Mouse (Mus musculus): ENCODE results near the gene Slc39a7. TPM values are rescaled to one million over a fixed set of nuclear protein-coding genes. Genes with fewer than 3 reads are reported as not detected.
A peak's percentile ranks its signal among the peaks of the same experiment; 100 is the strongest.

Gene Slc39a7
- polyA plus RNA-seq, 1 experiment = 57.2 TPM

DNA sequence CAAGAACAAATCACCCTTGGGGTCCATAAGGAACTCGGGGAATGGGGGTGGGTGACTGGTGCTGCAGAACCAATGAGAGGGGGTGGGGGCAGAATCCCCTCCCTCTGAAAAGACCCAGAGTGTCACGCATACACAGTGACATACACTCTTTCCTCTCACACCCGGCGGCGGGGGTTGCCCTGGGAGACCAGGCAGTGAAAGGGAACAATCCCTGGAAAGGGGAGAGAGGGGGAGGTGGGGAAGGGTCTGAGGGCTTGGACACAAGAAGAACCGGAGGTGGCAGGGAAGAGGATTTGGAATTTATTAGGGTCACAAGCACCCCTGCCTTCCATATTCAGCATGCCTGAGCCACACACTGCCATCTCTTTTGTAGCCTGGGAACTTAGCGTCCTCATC is 5.7 kb downstream of the Slc39a7 start:
- H3K9me3 ChIP-seq (replicated peaks; ENCODE audit: control insufficient read depth, insufficient read depth, low read length, poor library complexity, severe bottlenecking) = peaks cover 2% of the 10 kb centered on the region; the same call in 1 of the 2 replicates
- peaks cover 20% of the 10 kb centered on the region for H3K36me3 ChIP-seq (ENCODE audit: control insufficient read depth, insufficient read depth, low read length, poor library complexity, severe bottlenecking)
- H3K27ac ChIP-seq (ENCODE audit: insufficient read depth, low read length) = no peak overlapping the region
- H3K9ac ChIP-seq (ENCODE audit: low read depth, poor library complexity, severe bottlenecking) = peak overlapping the region; percentile 92
- peaks cover 8% of the 10 kb centered on the region for H3K4me1 ChIP-seq (ENCODE audit: control insufficient read depth, insufficient read depth, low read length)
- TF ChIP-seq POLR2A (IDR thresholded peaks at IDR 0.05; ENCODE audit: insufficient read depth, low read length) = no peak
- TF ChIP-seq EP300 (IDR thresholded peaks at IDR 0.05; ENCODE audit: insufficient read depth, low read depth, low read length) = no peak
- no peaks in the 10 kb centered on the region for H3K27me3 ChIP-seq (ENCODE audit: control insufficient read depth, insufficient read depth, low read length, poor library complexity, severe bottlenecking)
- H3K4me3 ChIP-seq (ENCODE audit: low read depth, low read length) = no peak overlapping the region

DNA sequence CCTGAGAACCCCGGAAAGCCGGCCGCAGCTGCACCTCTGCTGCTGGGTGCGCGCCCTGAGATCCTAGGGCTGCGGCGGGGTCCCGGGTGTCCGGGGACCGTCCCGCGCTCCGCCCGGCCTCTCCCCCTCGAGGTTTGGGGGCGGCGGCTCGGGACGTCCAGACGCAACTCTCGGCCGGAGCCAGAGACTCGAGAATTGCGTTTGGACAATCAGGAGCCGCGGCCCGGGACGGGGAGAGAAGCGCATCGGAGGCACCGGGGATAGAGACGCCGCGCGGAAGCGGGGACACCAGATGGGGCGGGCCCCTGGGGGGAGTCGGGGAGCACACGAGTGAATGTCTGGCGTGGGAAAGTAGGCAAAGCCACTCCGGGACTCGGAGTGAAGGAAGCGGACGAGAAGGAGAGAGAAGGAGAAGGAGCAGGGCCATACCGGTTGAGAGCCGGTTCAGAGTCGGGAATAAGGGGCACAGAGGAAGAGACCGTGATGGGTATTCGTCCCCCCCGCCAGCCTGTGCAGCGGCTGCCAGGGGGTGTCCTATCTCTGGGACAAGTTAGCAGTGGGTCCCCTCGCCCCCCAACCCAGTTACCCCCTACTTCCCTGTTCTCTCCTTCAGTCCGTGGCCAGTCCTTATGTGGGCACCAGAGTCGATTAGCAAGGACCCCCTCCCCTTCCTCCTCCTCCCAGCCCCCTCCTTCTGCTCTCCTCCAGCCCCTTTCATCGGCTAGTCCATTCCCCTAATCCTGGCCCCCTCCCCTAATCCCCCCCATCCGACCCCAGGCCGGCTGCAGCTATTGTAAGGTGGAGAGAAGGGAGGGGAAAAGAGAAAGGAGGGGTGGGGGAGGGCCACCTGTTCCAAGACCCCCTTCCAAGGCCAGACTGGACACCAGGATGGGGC is 6.4 kb downstream of the Slc39a7 start:
- Histone ChIP-seq H3K9me3 (replicated peaks; ENCODE audit: control insufficient read depth, insufficient read depth, low read length, poor library complexity, severe bottlenecking) (peaks cover 5% of the 10 kb centered on the region; the same call in 1 of the 2 replicates), H3K27ac (ENCODE audit: insufficient read depth, low read length) (no peak overlapping the region), H3K4me1 (ENCODE audit: control insufficient read depth, insufficient read depth, low read length) (peaks cover 8% of the 10 kb centered on the region), H3K36me3 (ENCODE audit: control insufficient read depth, insufficient read depth, low read length, poor library complexity, severe bottlenecking) (peaks cover 18% of the 10 kb centered on the region), H3K27me3 (ENCODE audit: control insufficient read depth, insufficient read depth, low read length, poor library complexity, severe bottlenecking) (no peaks in the 10 kb centered on the region), H3K9ac (ENCODE audit: low read depth, poor library complexity, severe bottlenecking) (peak overlapping the region; percentile 92), H3K4me3 (ENCODE audit: low read depth, low read length) (peak overlapping the region; percentile 74)
- TF ChIP-seq CTCF (IDR thresholded peaks at IDR 0.05; ENCODE audit: low read depth, low read length) = no peak
- TF ChIP-seq POLR2A (IDR thresholded peaks at IDR 0.05; ENCODE audit: insufficient read depth, low read length) = no peak
- TF ChIP-seq EP300 (IDR thresholded peaks at IDR 0.05; ENCODE audit: insufficient read depth, low read depth, low read length) = no peak

DNA sequence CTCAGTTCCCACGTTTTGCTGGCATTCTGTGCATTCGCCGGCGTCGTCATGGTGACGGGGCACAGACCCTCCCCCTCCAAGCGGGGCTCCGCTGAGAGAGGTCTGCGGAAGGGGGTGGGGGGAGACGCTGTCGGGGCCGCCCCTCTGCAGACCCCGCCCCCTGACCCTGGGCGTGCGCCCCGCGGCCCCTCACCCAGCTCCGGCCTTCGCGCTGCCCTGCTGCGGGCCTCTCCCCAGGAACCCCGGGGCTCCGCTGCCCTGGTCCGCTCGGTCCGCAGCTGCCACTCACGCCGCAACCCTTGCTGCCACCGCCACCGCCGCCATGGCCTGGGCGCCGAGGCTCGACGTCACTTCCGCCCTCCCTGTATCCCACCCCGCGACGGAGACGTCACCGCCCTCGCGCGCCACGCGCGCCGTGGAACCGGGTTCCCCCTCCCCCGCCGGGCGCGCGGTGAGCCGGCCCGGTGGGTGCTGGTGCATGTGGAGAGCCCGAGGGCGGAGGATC is 7.1 kb downstream of the Slc39a7 start, which contains the start of gene Ring1:
Gene Ring1 (minus strand): TSS at position 364 of the 505 bp plus-strand sequence.
- peaks cover 8% of the 10 kb centered on the region for H3K4me1 ChIP-seq (ENCODE audit: control insufficient read depth, insufficient read depth, low read length)
- H3K9me3 ChIP-seq (replicated peaks; ENCODE audit: control insufficient read depth, insufficient read depth, low read length, poor library complexity, severe bottlenecking) = peaks cover 12% of the 10 kb centered on the region
- H3K4me3 ChIP-seq (ENCODE audit: low read depth, low read length) = peak within 1 kb of the TSS; percentile 74
- H3K36me3 ChIP-seq (ENCODE audit: control insufficient read depth, insufficient read depth, low read length, poor library complexity, severe bottlenecking) = peaks cover 11% of the 10 kb centered on the region
- H3K27ac ChIP-seq (ENCODE audit: insufficient read depth, low read length) = no peak within 1 kb of the TSS
- peak; percentile 9 for TF ChIP-seq POLR2A (IDR thresholded peaks at IDR 0.05; ENCODE audit: insufficient read depth, low read length)
- no peak for TF ChIP-seq CTCF (IDR thresholded peaks at IDR 0.05; ENCODE audit: low read depth, low read length)
- H3K9ac ChIP-seq (ENCODE audit: low read depth, poor library complexity, severe bottlenecking) = peak within 1 kb of the TSS; percentile 92
- no peaks in the 10 kb centered on the region for H3K27me3 ChIP-seq (ENCODE audit: control insufficient read depth, insufficient read depth, low read length, poor library complexity, severe bottlenecking)

DNA sequence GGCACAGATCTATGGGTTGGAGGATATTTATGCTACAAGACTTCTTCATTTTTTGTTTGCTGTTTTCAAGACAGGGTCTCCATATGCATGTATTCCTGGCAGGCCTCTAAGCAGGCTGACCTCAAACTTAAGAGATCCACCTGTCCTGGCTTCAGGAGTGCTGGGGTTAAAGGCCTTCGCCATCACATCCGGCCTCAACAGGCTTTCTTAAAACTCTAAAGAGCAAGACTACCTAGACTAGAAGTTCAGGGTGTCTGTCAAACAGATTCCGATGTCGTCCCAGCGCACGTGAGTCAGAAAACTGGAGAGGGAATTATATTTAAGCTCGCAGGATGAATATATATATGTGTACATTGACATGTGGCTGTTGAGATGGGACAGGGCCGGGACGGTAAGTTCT is 7.8 kb downstream of the Slc39a7 start:
- H3K9ac ChIP-seq (ENCODE audit: low read depth, poor library complexity, severe bottlenecking) = peak overlapping the region; percentile 92; the same call in 1 of the 2 replicates
- no peak overlapping the region for H3K27ac ChIP-seq (ENCODE audit: insufficient read depth, low read length)
- TF ChIP-seq POLR2A (IDR thresholded peaks at IDR 0.05; ENCODE audit: insufficient read depth, low read length) = no peak
- TF ChIP-seq CTCF (IDR thresholded peaks at IDR 0.05; ENCODE audit: low read depth, low read length) = no peak
- no peak for TF ChIP-seq EP300 (IDR thresholded peaks at IDR 0.05; ENCODE audit: insufficient read depth, low read depth, low read length)
- peaks cover 4% of the 10 kb centered on the region; the same call in 1 of the 2 replicates for H3K36me3 ChIP-seq (ENCODE audit: control insufficient read depth, insufficient read depth, low read length, poor library complexity, severe bottlenecking)
- H3K4me3 ChIP-seq (ENCODE audit: low read depth, low read length) = peak overlapping the region; percentile 74; the same call in 1 of the 2 replicates
- H3K4me1 ChIP-seq (ENCODE audit: control insufficient read depth, insufficient read depth, low read length) = peaks cover 8% of the 10 kb centered on the region
- no peaks in the 10 kb centered on the region for H3K27me3 ChIP-seq (ENCODE audit: control insufficient read depth, insufficient read depth, low read length, poor library complexity, severe bottlenecking)
- peaks cover 16% of the 10 kb centered on the region for H3K9me3 ChIP-seq (replicated peaks; ENCODE audit: control insufficient read depth, insufficient read depth, low read length, poor library complexity, severe bottlenecking)

DNA sequence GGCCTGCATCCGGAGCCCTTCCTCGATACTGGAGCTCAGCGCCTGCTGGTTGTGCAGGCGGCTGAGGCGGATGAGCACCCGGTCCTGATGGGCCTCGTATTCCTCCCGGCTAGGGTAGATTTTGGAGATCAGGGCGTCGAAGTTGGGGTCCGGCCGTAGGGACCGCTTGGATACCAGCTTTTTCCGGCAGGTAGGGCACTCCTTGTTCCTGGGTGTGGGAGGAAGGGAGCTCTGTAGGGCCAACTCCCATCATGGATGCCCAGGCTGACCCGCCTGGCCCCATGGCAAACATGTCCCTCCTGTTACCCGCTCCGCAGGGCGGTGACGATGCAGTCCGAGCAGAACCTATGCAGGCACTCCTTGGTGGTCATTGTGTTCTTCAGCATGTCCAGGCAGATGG is 8.5 kb downstream of the Slc39a7 start:
- no peaks in the 10 kb centered on the region for H3K36me3 ChIP-seq (ENCODE audit: control insufficient read depth, insufficient read depth, low read length, poor library complexity, severe bottlenecking)
- TF ChIP-seq POLR2A (IDR thresholded peaks at IDR 0.05; ENCODE audit: insufficient read depth, low read length) (no peak), EP300 (IDR thresholded peaks at IDR 0.05; ENCODE audit: insufficient read depth, low read depth, low read length) (no peak), CTCF (IDR thresholded peaks at IDR 0.05; ENCODE audit: low read depth, low read length) (no peak)
- H3K4me3 ChIP-seq (ENCODE audit: low read depth, low read length) = peak overlapping the region; percentile 18
- no peaks in the 10 kb centered on the region for H3K27me3 ChIP-seq (ENCODE audit: control insufficient read depth, insufficient read depth, low read length, poor library complexity, severe bottlenecking)
- peak overlapping the region; percentile 50; the same call in 1 of the 2 replicates for H3K9ac ChIP-seq (ENCODE audit: low read depth, poor library complexity, severe bottlenecking)
- H3K4me1 ChIP-seq (ENCODE audit: control insufficient read depth, insufficient read depth, low read length) = peaks cover 8% of the 10 kb centered on the region
- H3K9me3 ChIP-seq (replicated peaks; ENCODE audit: control insufficient read depth, insufficient read depth, low read length, poor library complexity, severe bottlenecking) = peaks cover 19% of the 10 kb centered on the region
- H3K27ac ChIP-seq (ENCODE audit: insufficient read depth, low read length) = no peak overlapping the region

DNA sequence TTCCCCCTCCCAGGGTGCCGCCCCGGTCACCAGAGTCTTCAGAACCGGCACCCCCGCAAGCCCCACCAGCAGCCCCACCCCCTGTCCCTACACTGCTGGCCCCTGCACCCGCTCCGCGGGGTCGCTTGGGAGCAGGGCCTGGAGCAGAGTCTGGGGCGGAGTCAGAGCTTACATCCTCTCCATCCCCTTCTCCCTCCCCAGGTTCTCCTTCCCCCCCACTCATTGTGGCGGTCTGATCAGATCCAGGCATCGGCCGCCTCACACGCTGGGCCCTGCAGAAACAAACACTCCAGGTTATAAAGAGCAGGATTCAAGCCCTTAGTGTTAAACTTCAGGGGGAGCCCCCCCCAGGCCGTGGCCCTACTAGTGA is 9.1 kb downstream of the Slc39a7 start:
- H3K27ac ChIP-seq (ENCODE audit: insufficient read depth, low read length) = no peak overlapping the region
- no peak overlapping the region for H3K4me3 ChIP-seq (ENCODE audit: low read depth, low read length)
- peaks cover 19% of the 10 kb centered on the region for H3K9me3 ChIP-seq (replicated peaks; ENCODE audit: control insufficient read depth, insufficient read depth, low read length, poor library complexity, severe bottlenecking)
- no peaks in the 10 kb centered on the region for H3K27me3 ChIP-seq (ENCODE audit: control insufficient read depth, insufficient read depth, low read length, poor library complexity, severe bottlenecking)
- H3K9ac ChIP-seq (ENCODE audit: low read depth, poor library complexity, severe bottlenecking) = peak overlapping the region; percentile 50; the same call in 1 of the 2 replicates
- no peaks in the 10 kb centered on the region for H3K36me3 ChIP-seq (ENCODE audit: control insufficient read depth, insufficient read depth, low read length, poor library complexity, severe bottlenecking)
- TF ChIP-seq CTCF (IDR thresholded peaks at IDR 0.05; ENCODE audit: low read depth, low read length) (no peak), POLR2A (IDR thresholded peaks at IDR 0.05; ENCODE audit: insufficient read depth, low read length) (no peak), EP300 (IDR thresholded peaks at IDR 0.05; ENCODE audit: insufficient read depth, low read depth, low read length) (no peak)
- peaks cover 8% of the 10 kb centered on the region for H3K4me1 ChIP-seq (ENCODE audit: control insufficient read depth, insufficient read depth, low read length)
